Mouse (Mus musculus): Measurements from ENCODE around the gene Ccdc91.

- TF ChIP-seq CTCF (IDR thresholded peaks at IDR 0.05; ENCODE audit: insufficient read depth, low read depth, low read length), result no peak
- no peak for TF ChIP-seq POLR2A (IDR thresholded peaks at IDR 0.05; ENCODE audit: insufficient read depth, low read depth, low read length)
Observed at GRCm38 (mm10) chr6:147676214-147676613, 200.6 kb downstream of the Ccdc91 start.
